Mouse (Mus musculus) midbrain, embryonic 14.5 days (tissue): ENCODE measurements around the gene 1110025L11Rik. TPM values are rescaled to one million over a fixed set of nuclear protein-coding genes. Genes with fewer than 3 reads are reported as not detected.
"Not testable (repeated sequence)": the region's sequence is repeated elsewhere in the genome, so short reads cannot be mapped to it uniquely, and the experiment has no call there.

Experiments used
- ATAC-seq: fragments of 200-750 bp; cut with Nextera tagmentation; 2 replicates; pipeline ENCODE4 v1.8.0; 2017; ENCODE audit warnings: moderate number of reproducible peaks, moderate library complexity; ENCODE audit not compliant: low FRiP score, low TSS enrichment
- DNase-seq: peaks from one replicate; pipeline ENCODE4 v3.0.0-alpha.2; 2015
- H3K27ac ChIP-seq: fragments of 300-500 bp; sonication (generic); replicated peaks from 2 replicates; pipeline ENCODE4 v1.5.1; 2014; ENCODE audit warnings: mild to moderate bottlenecking, low read depth, low read length, moderate library complexity
- H3K27me3 ChIP-seq: fragments of 300-500 bp; sonication (generic); 2 replicates; pipeline ENCODE4 v1.6.1; 2014; ENCODE audit warnings: low read length, control low read depth, mixed read lengths; ENCODE audit not compliant: control insufficient read depth, insufficient read depth
- H3K36me3 ChIP-seq: fragments of 300-500 bp; sonication (generic); 2 replicates; pipeline ENCODE4 v1.6.1; 2014; ENCODE audit warnings: low read length, control low read depth; ENCODE audit not compliant: control insufficient read depth, insufficient read depth
- H3K4me1 ChIP-seq: fragments of 300-500 bp; sonication (generic); 2 replicates; pipeline ENCODE4 v1.6.1; 2014; ENCODE audit warnings: mild to moderate bottlenecking, antibody characterized with exemption, low read length, control low read depth; ENCODE audit not compliant: control insufficient read depth, insufficient read depth
- H3K4me2 ChIP-seq: fragments of 300-500 bp; sonication (generic); 2 replicates; pipeline ENCODE4 v1.6.1; 2014; ENCODE audit warnings: mild to moderate bottlenecking, low read length, moderate library complexity
- H3K4me3 ChIP-seq: fragments of 300-500 bp; sonication (generic); replicated peaks from 2 replicates; pipeline ENCODE4 v1.5.1; 2014; ENCODE audit warnings: low read depth, low read length
- H3K9ac ChIP-seq: fragments of 300-500 bp; sonication (generic); replicated peaks from 2 replicates; pipeline ENCODE4 v1.6.1; 2014; ENCODE audit warnings: mild to moderate bottlenecking, low read length, moderate library complexity
- H3K9me3 ChIP-seq: fragments of 300-500 bp; sonication (generic); 2 replicates; pipeline ENCODE4 v1.6.1; 2016; ENCODE audit warnings: low read length, control low read depth, mixed read lengths; ENCODE audit not compliant: control insufficient read depth
- WGBS: fragments of 180-500 bp; shearing (Covaris S2); extraction: QIAGEN DNeasy Blood & Tissue Kit; methylation state at CpG from one replicate; pipeline ENCODE4 v1.1.7; 2014; 5-methylcytosine and 5-hydroxymethylcytosine counted together
- polyA plus RNA-seq: library from polyadenylated mRNA; unstranded; fragments of >200 nt; fragmentation: Nextera tagmentation; extraction: Ambion mirVana; gene quantifications from 2 replicates; pipeline ENCODE4 v1.2.1, GENCODE M21; 2014

The 1110025L11Rik gene
- polyA plus RNA-seq: not detected in 2 replicates

DNA sequence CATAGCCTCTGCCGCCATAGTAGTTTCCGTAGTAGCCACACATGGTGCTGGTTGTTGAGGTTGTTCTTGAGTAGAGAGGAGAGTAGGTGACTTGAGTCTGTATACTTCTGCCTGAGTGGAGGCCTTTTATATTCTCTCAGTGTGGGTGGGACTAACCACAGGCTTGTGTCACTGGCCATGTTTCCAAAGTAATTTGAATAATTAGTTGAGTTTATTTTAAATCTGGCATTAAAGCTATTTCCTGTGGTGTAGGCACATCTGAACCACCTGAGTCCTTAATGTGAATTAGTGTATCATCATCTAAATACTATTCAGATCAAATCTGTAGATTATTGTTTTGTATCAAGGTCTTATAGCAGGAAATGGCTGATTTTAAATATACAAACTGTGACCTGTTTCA lies at the start of gene 1110025L11Rik:
1110025L11Rik (minus strand) TSS at position 101 of the 400 bp plus-strand sequence.
- not testable (repeated sequence) for H3K27me3 ChIP-seq, ATAC-seq, H3K4me2 ChIP-seq, DNase-seq, H3K27ac ChIP-seq, H3K9ac ChIP-seq, H3K4me1 ChIP-seq, H3K4me3 ChIP-seq, H3K36me3 ChIP-seq, H3K9me3 ChIP-seq
- no CpG with 5 or more reads among the region's 2 CpGs for WGBS

DNA sequence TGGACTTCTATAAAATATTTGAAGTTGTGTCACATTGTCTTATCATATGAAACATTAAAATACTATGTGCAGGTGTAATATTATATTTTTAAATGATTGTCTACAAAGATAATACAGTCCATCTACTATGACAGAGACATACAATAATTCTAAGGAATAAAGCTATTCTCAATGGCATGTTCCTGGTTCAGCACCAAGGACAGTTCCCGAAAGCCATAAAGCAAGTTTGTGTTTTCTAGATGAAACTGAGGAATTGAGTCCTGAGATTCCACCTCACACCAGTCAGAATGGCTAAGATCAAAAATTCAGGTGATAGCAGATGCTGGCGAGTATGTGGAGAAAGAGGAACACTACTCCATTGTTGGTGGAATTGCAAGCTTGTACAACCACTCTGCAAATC lies 7.2 kb upstream of the 1110025L11Rik start:
- H3K36me3 ChIP-seq, H3K4me2 ChIP-seq, H3K4me3 ChIP-seq, ATAC-seq, H3K9ac ChIP-seq, H3K27me3 ChIP-seq, H3K9me3 ChIP-seq, H3K27ac ChIP-seq, H3K4me1 ChIP-seq: not testable (repeated sequence)
- 79% methylated on average over 2 of the region's 2 CpGs for WGBS
- DNase-seq: peak; percentile 13

DNA sequence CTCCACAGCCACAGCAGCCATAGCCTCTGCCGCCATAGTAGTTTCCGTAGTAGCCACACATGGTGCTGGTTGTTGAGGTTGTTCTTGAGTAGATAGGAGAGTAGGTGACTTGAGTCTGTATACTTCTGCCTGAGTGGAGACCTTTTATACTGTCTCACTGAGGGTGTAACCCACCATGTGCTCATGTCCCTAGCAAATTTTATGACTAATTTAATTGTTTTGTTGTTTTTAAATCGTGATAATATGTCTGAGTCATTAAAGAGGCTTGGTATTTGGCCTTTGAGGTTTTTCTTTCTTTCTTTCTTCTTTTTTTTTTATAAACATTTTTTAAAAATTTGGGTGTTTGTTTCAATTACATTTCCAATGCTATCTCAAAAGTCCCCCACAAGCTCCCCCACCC lies 16.0 kb downstream of the 1110025L11Rik start, which contains the start of gene Krtap6-5:
Krtap6-5 (minus strand) TSS at position 101 of the 400 bp plus-strand sequence.
- DNase-seq: no peak
- no peaks in the 10 kb centered on the region for H3K9me3 ChIP-seq
- H3K36me3 ChIP-seq: no peaks in the 10 kb centered on the region
- WGBS: 96% methylated on average over 3 of the region's 3 CpGs
- no peak for ATAC-seq
- no peaks in the 10 kb centered on the region for H3K27me3 ChIP-seq
- H3K9ac ChIP-seq: no peak within 1 kb of the TSS
- H3K4me3 ChIP-seq: no peak within 1 kb of the TSS
- no peaks in the 10 kb centered on the region for H3K4me1 ChIP-seq
- H3K27ac ChIP-seq: no peak within 1 kb of the TSS
- H3K4me2 ChIP-seq: no peak within 1 kb of the TSS

DNA sequence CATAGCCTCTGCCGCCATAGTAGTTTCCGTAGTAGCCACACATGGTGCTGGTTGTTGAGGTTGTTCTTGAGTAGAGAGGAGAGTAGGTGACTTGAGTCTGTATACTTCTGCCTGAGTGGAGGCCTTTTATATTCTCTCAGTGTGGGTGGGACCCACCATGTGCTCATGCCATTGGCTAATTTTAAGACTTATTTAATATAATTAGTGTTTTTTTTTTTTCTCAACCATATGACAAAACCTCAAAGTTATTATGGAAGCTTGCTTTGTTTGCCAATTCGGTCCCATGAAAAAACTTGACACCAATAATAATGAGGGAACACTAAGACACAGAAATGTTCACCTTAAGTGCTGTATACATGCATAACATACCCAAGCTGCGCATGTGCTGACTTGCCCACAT lies 22.4 kb downstream of the 1110025L11Rik start, which contains the start of gene Gm10228:
Gm10228 (minus strand) TSS at position 101 of the 400 bp plus-strand sequence.
- not testable (repeated sequence) for DNase-seq, H3K27ac ChIP-seq, ATAC-seq, H3K27me3 ChIP-seq, H3K4me1 ChIP-seq, H3K4me3 ChIP-seq, H3K36me3 ChIP-seq, H3K4me2 ChIP-seq, H3K9me3 ChIP-seq, H3K9ac ChIP-seq
- 97% methylated on average over 2 of the region's 4 CpGs for whole genome bisulfite sequencing

DNA sequence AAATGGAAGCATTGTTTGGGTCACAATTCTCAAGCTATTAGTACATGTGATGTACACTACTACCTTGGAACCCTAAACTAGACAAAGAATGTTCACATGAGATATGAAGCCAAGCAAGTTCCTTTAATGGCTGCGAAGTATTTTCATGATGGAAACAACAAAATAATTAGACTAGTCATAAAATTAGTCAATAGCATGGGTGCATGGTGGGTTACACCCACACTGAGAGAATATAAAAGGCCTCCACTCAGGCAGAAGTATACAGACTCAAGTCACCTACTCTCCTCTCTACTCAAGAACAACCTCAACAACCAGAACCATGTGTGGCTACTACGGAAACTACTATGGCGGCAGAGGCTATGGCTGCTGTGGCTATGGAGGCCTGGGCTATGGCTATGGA lies 32.4 kb downstream of the 1110025L11Rik start, which contains the start of gene Krtap6-1:
Krtap6-1 (plus strand) TSS at position 301 of the 400 bp plus-strand sequence.
- H3K4me1 ChIP-seq, H3K27ac ChIP-seq, H3K27me3 ChIP-seq, H3K36me3 ChIP-seq, ATAC-seq, H3K4me2 ChIP-seq, H3K9me3 ChIP-seq, H3K4me3 ChIP-seq, H3K9ac ChIP-seq, DNase-seq: not testable (repeated sequence)
- 95% methylated on average over 3 of the region's 3 CpGs for WGBS

DNA sequence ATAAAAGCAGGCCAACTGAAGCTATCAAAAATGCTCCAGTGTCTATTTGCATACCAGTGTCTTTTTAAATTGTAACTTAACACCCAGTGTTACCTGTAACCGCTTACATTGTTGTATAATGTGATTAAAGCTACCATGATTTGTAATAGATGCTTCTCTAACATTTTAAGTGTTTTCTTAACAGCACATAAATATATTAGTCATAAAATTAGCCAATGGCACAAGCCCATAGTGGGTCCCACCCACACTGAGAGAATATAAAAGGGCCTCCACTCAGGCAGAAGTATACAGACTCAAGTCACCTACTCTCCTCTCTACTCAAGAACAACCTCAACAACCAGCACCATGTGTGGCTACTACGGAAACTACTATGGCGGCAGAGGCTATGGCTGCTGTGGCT lies 48.8 kb downstream of the 1110025L11Rik start, which contains the start of gene Gm10229:
Gm10229 (plus strand) TSS at position 301 of the 400 bp plus-strand sequence.
- not testable (repeated sequence) for H3K4me3 ChIP-seq, H3K9me3 ChIP-seq, H3K27ac ChIP-seq, H3K9ac ChIP-seq, H3K4me1 ChIP-seq, H3K36me3 ChIP-seq, H3K4me2 ChIP-seq, DNase-seq, H3K27me3 ChIP-seq, ATAC-seq
- WGBS: 96% methylated on average over 1 of the region's 3 CpGs

DNA sequence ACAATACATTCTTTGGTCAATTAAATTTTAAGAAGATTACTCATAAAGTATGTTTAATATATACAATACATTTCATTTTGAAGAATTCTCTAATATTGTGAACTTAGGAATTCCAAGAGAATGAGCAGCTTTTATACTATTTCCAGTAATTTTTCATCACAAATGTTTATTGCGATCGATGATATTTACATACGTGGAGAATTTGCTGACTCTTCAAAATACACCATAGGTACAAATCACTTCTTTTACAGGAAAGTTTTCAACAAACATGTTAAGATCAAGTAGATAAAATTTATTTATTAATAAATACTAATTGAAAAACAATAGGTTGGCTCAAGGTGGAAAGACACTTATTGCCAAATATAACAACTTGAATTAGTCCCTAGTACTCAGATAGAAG lies 49.8 kb downstream of the 1110025L11Rik start:
- no peak overlapping the region for H3K27ac ChIP-seq
- no peaks in the 10 kb centered on the region for H3K36me3 ChIP-seq
- H3K4me2 ChIP-seq: no peak overlapping the region
- H3K27me3 ChIP-seq: no peaks in the 10 kb centered on the region
- no peak for DNase-seq
- H3K4me3 ChIP-seq: no peak overlapping the region
- H3K9ac ChIP-seq: no peak overlapping the region
- ATAC-seq: no peak
- H3K9me3 ChIP-seq: no peaks in the 10 kb centered on the region
- no peaks in the 10 kb centered on the region for H3K4me1 ChIP-seq
- WGBS: 99% methylated on average over 3 of the region's 3 CpGs

Other genes starting within 250 kb of the 1110025L11Rik start
- not detected in 2 replicates for gene Krtap15, start 243.8 kb downstream of the 1110025L11Rik start, polyA plus RNA-seq
- not detected in 2 replicates for gene Krtap14, start 237.9 kb downstream of the 1110025L11Rik start, polyA plus RNA-seq
- gene Krtap19-1, start 194.6 kb downstream of the 1110025L11Rik start, polyA plus RNA-seq: not detected in 2 replicates
- not detected in 2 replicates for gene Krtap19-2, start 189.7 kb downstream of the 1110025L11Rik start, polyA plus RNA-seq
- not detected in 2 replicates for gene Krtap19-3, start 186.0 kb downstream of the 1110025L11Rik start, polyA plus RNA-seq
- not detected in 2 replicates for gene Krtap19-4, start 178.9 kb downstream of the 1110025L11Rik start, polyA plus RNA-seq
- not detected in 2 replicates for gene Krtap19-5, start 167.5 kb downstream of the 1110025L11Rik start, polyA plus RNA-seq
- not detected in 2 replicates for gene Krtap19-9b, start 131.7 kb downstream of the 1110025L11Rik start, polyA plus RNA-seq
- gene Krtap16-3, start 101.1 kb downstream of the 1110025L11Rik start, polyA plus RNA-seq: not detected in 2 replicates
- gene Krtap22-2, start 53.2 kb downstream of the 1110025L11Rik start, polyA plus RNA-seq: not detected in 2 replicates
- not detected in 2 replicates for gene Gm10229, start 48.7 kb downstream of the 1110025L11Rik start, polyA plus RNA-seq
- not detected in 2 replicates for gene Krtap6-1, start 32.3 kb downstream of the 1110025L11Rik start, polyA plus RNA-seq
- gene Gm10228, start 22.5 kb downstream of the 1110025L11Rik start, polyA plus RNA-seq: not detected in 2 replicates
- gene Krtap6-5, start 16.1 kb downstream of the 1110025L11Rik start, polyA plus RNA-seq: not detected in 2 replicates
- gene Krtap6-3, start 20.0 kb upstream of the 1110025L11Rik start, polyA plus RNA-seq: not detected in 2 replicates
- gene Gm6358, start 76.8 kb upstream of the 1110025L11Rik start, polyA plus RNA-seq: not detected in 2 replicates
- not detected in 2 replicates for gene Gm10061, start 87.1 kb upstream of the 1110025L11Rik start, polyA plus RNA-seq
- not detected in 2 replicates for gene Gm9789, start 94.0 kb upstream of the 1110025L11Rik start, polyA plus RNA-seq
- not detected in 2 replicates for gene Gm7735, start 105.5 kb upstream of the 1110025L11Rik start, polyA plus RNA-seq
- gene 1110057P08Rik, start 110.7 kb upstream of the 1110025L11Rik start, polyA plus RNA-seq: not detected in 2 replicates
- not detected in 2 replicates for gene Krtap20-2, start 141.9 kb upstream of the 1110025L11Rik start, polyA plus RNA-seq